Mouse (Mus musculus) stomach, embryonic 16.5 days (tissue): Measurements from ENCODE around the gene Dcbld2. TPM values are rescaled to one million over a fixed set of nuclear protein-coding genes. Genes with fewer than 3 reads are reported as not detected.

Source experiments
- ATAC-seq: fragments of 200-750 bp; cut with Nextera tagmentation; 2 replicates; pipeline ENCODE4 v1.8.0; 2017; ENCODE audit warnings: moderate number of reproducible peaks, moderate TSS enrichment; ENCODE audit not compliant: insufficient read depth, low FRiP score
- H3K27ac ChIP-seq: fragments of 300-500 bp; sonication (generic); 2 replicates; pipeline ENCODE4 v1.5.1; 2014; ENCODE audit warnings: low read length
- H3K27me3 ChIP-seq: fragments of 300-500 bp; sonication (generic); 2 replicates; pipeline ENCODE4 v1.6.1; 2014; ENCODE audit warnings: low read length, control low read depth, mixed read lengths; ENCODE audit not compliant: control insufficient read depth, insufficient read depth
- H3K36me3 ChIP-seq: fragments of 300-500 bp; sonication (generic); 2 replicates; pipeline ENCODE4 v1.6.1; 2014; ENCODE audit warnings: low read length; ENCODE audit not compliant: control insufficient read depth, insufficient read depth
- H3K4me1 ChIP-seq: fragments of 300-500 bp; sonication (generic); 2 replicates; pipeline ENCODE4 v1.6.1; 2014; ENCODE audit warnings: low read length, control low read depth, mixed read lengths; ENCODE audit not compliant: control insufficient read depth, insufficient read depth
- H3K4me2 ChIP-seq: fragments of 300-500 bp; sonication (generic); 2 replicates; pipeline ENCODE4 v1.6.1; 2014; ENCODE audit warnings: low read depth, low read length, mixed read lengths
- H3K4me3 ChIP-seq: fragments of 300-500 bp; sonication (generic); replicated peaks from 2 replicates; pipeline ENCODE4 v1.5.1; 2014; ENCODE audit warnings: mild to moderate bottlenecking, low read length
- H3K9ac ChIP-seq: fragments of 300-500 bp; sonication (generic); 2 replicates; pipeline ENCODE4 v1.6.1; 2014; ENCODE audit warnings: low read length
- H3K9me3 ChIP-seq: fragments of 300-500 bp; sonication (generic); replicated peaks from 2 replicates; pipeline ENCODE4 v1.6.1; 2016; ENCODE audit warnings: low read length, control low read depth; ENCODE audit not compliant: control insufficient read depth
- WGBS: fragments of 180-500 bp; shearing (Covaris S2); extraction: QIAGEN DNeasy Blood & Tissue Kit; methylation state at CpG from one replicate; pipeline ENCODE4 v1.1.7; 2014; 5-methylcytosine and 5-hydroxymethylcytosine counted together
- polyA plus RNA-seq: library from polyadenylated mRNA; unstranded; fragments of >200 nt; fragmentation: Nextera tagmentation; extraction: Ambion mirVana; gene quantifications from 2 replicates; pipeline ENCODE4 v1.2.1, GENCODE M21; 2015

Gene Dcbld2
- polyA plus RNA-seq, 1 experiment from 2014 or later: 5.9 TPM

DNA sequence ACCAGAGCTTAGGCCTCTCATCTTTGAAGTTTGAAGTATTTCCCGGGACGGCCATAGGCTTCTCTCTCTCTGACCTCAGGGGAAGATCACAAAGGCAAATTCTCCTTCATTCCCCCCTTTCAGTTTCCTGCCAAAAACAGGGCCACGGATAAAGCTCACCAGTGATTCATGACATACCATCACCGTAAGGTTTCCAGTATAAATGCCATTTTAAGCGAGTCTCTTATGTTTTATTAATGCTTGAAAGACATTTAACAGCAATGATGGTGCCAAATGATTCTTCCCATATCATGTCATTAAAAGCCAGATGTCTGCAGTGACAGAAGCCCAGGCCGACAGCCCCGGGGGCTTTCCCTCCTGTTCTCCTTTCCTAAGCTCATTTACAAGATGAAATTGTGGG lies 3.6 kb upstream of the Dcbld2 start:
- no peaks in the 10 kb centered on the region for H3K36me3 ChIP-seq
- peaks cover 7% of the 10 kb centered on the region; the same call in 1 of the 2 replicates for H3K4me1 ChIP-seq
- H3K27me3 ChIP-seq: no peaks in the 10 kb centered on the region
- H3K4me2 ChIP-seq: no peak overlapping the region
- ATAC-seq: no peak
- H3K27ac ChIP-seq: no peak overlapping the region
- no peak overlapping the region for H3K9ac ChIP-seq
- no peak overlapping the region for H3K4me3 ChIP-seq
- WGBS: 46% methylated on average over 7 of the region's 7 CpGs
- H3K9me3 ChIP-seq: no peaks in the 10 kb centered on the region

DNA sequence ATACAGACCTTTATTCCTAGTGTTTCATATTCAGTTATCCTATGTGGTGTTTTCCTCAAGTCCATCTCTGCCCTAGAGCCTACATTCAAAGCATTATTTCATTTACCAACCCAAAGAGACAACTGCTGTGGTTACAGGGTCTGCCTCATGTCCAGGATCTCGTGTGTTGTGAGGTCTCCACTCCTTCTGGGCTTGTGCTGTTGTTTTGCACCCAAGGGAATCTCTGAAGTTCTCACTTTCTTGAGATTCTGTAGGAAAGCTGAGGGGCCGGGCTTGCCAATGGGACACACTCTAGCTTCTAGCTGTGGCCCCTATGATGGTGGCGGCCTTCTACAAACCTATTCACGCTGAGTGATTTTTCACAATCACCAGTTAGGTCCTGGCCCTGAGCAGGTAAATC lies 3.0 kb upstream of the Dcbld2 start:
- H3K27ac ChIP-seq: no peak overlapping the region
- H3K27me3 ChIP-seq: no peaks in the 10 kb centered on the region
- ATAC-seq: no peak
- H3K36me3 ChIP-seq: no peaks in the 10 kb centered on the region
- H3K4me2 ChIP-seq: no peak overlapping the region
- H3K9me3 ChIP-seq: no peaks in the 10 kb centered on the region
- WGBS: 89% methylated on average over 4 of the region's 4 CpGs
- H3K4me3 ChIP-seq: no peak overlapping the region
- H3K4me1 ChIP-seq: peaks cover 9% of the 10 kb centered on the region; the same call in 1 of the 2 replicates
- no peak overlapping the region for H3K9ac ChIP-seq

DNA sequence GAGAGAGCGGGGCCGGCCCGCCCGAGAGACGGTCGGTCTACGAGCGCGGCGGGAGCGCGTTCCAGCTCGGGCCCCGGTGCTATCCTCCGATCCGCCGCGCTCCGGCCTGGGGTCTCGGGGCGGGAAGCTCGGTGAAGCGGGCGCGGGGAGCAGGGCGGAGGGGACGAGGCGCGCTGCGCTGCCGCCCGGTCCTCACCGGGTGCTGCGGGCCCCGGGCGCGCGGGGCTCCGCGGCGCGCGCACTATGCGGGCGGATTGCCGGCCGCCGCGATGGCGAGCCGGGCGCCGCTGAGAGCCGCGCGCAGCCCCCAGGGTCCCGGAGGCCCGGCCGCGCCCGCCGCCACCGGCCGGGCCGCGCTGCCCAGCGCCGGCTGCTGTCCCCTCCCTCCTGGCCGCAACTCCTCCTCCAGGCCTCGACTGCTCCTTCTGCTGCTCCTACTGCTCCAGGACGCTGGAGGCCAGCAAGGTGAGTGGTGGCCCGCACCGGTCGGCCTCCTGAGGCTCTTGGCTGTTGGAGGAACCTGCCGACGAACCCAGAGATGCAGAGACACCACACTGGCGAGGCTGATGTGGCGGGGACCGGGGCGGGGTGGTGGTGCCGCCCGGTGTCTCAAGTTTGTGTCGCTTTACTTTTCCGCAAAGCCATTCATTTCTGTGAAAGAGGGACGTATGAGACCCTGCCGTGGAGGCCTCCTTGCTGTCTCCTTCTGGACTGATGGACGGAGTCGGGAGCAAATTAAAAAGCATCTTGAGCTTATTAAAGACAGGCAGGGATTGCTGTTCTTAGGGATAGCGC lies 441 bp downstream of the Dcbld2 start:
- ATAC-seq: peak; percentile 42
- WGBS: under 1% methylated on average over 74 of the region's 89 CpGs
- peak overlapping the region; percentile 85 for H3K27ac ChIP-seq
- H3K27me3 ChIP-seq: no peaks in the 10 kb centered on the region
- peaks cover 14% of the 10 kb centered on the region; the same call in 1 of the 2 replicates for H3K4me1 ChIP-seq
- H3K4me3 ChIP-seq: peak overlapping the region; percentile 90
- no peaks in the 10 kb centered on the region for H3K9me3 ChIP-seq
- H3K36me3 ChIP-seq: no peaks in the 10 kb centered on the region
- H3K9ac ChIP-seq: peak overlapping the region; percentile 95
- H3K4me2 ChIP-seq: peak overlapping the region; percentile 71

DNA sequence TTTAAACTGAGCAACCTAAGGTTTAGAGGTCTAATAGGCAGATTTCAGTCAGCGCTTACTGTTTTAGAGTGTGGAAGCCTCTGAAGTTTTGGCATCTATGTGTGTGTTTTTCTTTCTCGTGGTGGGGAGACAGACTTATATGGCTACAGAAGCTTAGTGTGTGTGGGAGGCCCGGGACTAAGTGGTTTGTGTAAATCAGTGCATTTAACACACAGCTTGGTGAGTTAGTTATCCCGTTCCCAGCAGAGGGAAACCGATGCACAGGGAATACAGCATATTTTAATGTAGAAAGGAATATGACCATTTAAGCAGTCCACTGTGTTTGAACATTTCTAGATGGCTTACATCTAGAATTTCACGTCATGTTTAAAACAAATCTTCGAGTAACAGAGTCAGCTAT lies 1.6 kb downstream of the Dcbld2 start:
- Histone ChIP-seq H3K36me3 (no peaks in the 10 kb centered on the region), H3K9ac (peak overlapping the region; percentile 95), H3K4me1 (peaks cover 14% of the 10 kb centered on the region; the same call in 1 of the 2 replicates), H3K4me2 (peak overlapping the region; percentile 71), H3K27ac (no peak overlapping the region), H3K27me3 (no peaks in the 10 kb centered on the region), H3K9me3 (no peaks in the 10 kb centered on the region), H3K4me3 (peak overlapping the region; percentile 90)
- WGBS: 31% methylated on average over 7 of the region's 7 CpGs
- no peak for ATAC-seq

DNA sequence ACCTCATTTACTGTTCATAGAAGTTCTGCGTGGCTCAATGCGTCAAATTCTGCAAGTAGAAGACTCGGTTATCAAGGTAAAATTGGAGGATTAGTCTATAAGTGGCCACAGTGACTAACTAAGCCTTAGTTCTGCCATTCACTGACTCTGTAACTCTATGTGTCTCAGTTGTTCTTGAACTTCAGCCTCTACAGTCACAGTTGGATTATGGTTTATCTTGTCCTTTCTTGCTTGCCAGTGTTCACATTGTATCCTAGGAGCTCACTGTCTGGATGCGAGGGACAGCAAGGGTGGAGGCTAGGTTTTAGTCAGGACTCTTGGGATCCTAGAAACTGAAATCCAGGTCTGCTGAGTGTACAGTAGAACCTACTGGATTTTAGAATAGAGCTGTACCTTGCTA lies 6.6 kb downstream of the Dcbld2 start:
- Histone ChIP-seq H3K4me1 (peaks cover 6% of the 10 kb centered on the region; the same call in 1 of the 2 replicates), H3K4me2 (no peak overlapping the region), H3K27ac (no peak overlapping the region), H3K36me3 (no peaks in the 10 kb centered on the region), H3K27me3 (no peaks in the 10 kb centered on the region), H3K4me3 (no peak overlapping the region), H3K9ac (no peak overlapping the region), H3K9me3 (no peaks in the 10 kb centered on the region)
- WGBS: 92% methylated on average over 4 of the region's 4 CpGs
- no peak for ATAC-seq

DNA sequence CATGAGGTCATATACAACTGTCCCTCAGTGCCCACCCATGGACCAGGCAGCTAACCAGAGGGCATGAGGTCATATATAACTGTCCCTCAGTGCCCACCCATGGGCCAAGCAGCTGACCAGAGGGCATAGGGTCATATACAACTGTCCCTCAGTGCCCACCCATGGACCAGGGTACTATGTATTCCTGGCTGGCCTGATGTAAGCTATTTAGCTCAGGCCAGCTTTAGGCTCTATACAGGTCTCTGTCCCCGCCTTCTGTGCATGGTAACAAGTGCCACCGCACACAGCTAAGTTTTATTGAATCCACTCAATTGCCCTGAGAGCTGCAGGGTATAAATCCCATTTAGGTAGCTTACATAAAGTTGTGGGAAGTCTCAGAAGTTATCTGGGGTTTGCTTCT lies 7.3 kb downstream of the Dcbld2 start:
- 94% methylated on average over 2 of the region's 2 CpGs for WGBS
- Histone ChIP-seq H3K27ac (no peak overlapping the region), H3K27me3 (no peaks in the 10 kb centered on the region), H3K9ac (no peak overlapping the region), H3K4me3 (no peak overlapping the region), H3K4me1 (peaks cover 5% of the 10 kb centered on the region), H3K9me3 (no peaks in the 10 kb centered on the region), H3K4me2 (no peak overlapping the region), H3K36me3 (no peaks in the 10 kb centered on the region)
- no peak for ATAC-seq

DNA sequence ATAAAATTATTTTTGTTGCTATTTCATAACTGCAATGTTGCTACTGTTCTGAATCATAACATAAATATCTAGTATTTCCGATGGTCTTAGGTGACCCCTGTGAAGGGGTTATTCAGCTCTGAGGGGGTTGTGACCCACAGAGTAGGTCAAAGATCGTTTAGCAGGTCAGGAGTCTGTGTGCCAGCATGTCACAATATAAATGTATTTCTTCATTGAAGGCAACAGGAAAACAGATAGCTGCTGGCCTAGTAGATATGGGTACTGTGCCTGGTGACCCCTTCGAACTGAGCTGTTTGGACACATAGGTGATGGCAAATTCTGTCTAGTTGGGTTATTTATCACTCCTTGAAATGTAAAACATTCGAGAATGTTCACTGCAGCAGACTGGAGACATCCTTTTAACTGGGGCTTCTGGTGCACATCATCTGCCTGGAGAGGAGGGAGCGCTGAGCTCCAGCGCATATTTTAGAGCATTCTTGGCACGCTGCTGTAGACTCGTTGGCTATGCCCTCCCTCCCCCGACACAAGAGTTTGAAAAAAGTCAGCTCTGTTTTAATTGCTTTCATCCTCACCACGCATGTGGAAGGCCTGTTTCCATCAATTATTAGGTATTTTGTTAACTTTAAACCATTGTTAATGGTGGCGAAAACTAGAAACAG lies 13.6 kb downstream of the Dcbld2 start:
- ATAC-seq: peak; percentile 69
- no peak overlapping the region for H3K9ac ChIP-seq
- WGBS: 33% methylated on average over 11 of the region's 11 CpGs

DNA sequence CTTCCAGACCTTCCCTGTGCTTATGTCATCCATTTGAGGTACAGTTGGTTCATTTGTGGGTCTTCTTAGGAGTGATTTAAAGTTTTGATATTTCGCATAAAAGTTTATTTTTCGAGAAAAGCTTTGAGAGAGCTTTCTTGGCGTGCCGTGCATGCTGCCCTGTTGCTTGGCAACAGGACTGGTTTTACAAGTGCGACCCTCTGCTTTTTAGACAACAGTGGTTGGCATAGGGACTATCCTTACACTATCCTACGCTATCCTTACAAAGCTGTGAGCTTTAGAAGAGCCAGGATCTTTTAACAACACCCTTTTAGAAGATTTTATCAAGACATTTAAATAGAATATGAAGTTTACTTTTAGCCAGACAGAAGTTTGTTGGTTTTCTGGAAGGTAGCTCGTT lies 22.0 kb downstream of the Dcbld2 start:
- Histone ChIP-seq H3K27ac (no peak overlapping the region), H3K9ac (no peak overlapping the region), H3K27me3 (no peaks in the 10 kb centered on the region), H3K36me3 (no peaks in the 10 kb centered on the region), H3K4me1 (0 out of 2 replicates have a peak, but pooled peaks cover 2% of the 10 kb centered on the region), H3K9me3 (no peaks in the 10 kb centered on the region), H3K4me2 (no peak overlapping the region), H3K4me3 (no peak overlapping the region)
- WGBS: 67% methylated on average over 7 of the region's 7 CpGs
- ATAC-seq: no peak

More for the DNA sequence above, 13.6 kb downstream of the Dcbld2 start:
- H3K9me3 ChIP-seq: no peaks in the 10 kb centered on the region
- peak overlapping the region; percentile 48; the same call in 1 of the 2 replicates for H3K27ac ChIP-seq
- H3K36me3 ChIP-seq: no peaks in the 10 kb centered on the region
- H3K4me2 ChIP-seq: 0 out of 2 replicates have a peak overlapping the region, but pooled peaks have one; percentile 1
- H3K4me1 ChIP-seq: peaks cover 16% of the 10 kb centered on the region
- no peaks in the 10 kb centered on the region for H3K27me3 ChIP-seq
- H3K4me3 ChIP-seq: no peak overlapping the region

DNA sequence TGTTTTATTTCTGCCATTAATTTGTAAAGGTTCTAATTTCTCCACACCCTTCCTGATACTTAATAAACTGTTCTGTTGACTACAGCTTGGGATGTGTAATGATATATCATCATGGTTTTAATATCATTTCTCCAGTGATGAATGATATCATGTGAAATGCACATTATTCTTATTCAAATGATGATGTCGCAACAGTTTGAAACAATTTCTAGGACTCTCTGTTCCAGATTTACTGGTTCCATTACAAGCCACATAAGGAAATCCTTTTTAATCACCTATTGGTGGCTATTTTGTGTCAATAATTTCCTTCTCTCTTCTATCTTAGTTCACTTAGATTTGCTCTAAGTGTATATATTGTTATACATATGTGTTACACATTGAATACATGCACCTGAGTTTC lies 24.1 kb downstream of the Dcbld2 start:
- Histone ChIP-seq H3K4me1 (0 out of 2 replicates have a peak, but pooled peaks cover 2% of the 10 kb centered on the region), H3K9me3 (no peaks in the 10 kb centered on the region), H3K36me3 (peaks cover 9% of the 10 kb centered on the region; the same call in 1 of the 2 replicates), H3K9ac (no peak overlapping the region), H3K27ac (no peak overlapping the region), H3K4me3 (no peak overlapping the region), H3K27me3 (no peaks in the 10 kb centered on the region), H3K4me2 (no peak overlapping the region)
- 88% methylated on average over 1 of the region's 1 CpGs for WGBS
- no peak for ATAC-seq
